Mouse (Mus musculus): ENCODE data around the gene Ap5s1. TPM values are rescaled to one million over a fixed set of nuclear protein-coding genes. Genes with fewer than 3 reads are reported as not detected.
A peak's percentile ranks its signal among the peaks of the same experiment; 100 is the strongest.

The Ap5s1 gene
- polyA plus RNA-seq, 2 experiments: 26.7 to 29.5 TPM

DNA sequence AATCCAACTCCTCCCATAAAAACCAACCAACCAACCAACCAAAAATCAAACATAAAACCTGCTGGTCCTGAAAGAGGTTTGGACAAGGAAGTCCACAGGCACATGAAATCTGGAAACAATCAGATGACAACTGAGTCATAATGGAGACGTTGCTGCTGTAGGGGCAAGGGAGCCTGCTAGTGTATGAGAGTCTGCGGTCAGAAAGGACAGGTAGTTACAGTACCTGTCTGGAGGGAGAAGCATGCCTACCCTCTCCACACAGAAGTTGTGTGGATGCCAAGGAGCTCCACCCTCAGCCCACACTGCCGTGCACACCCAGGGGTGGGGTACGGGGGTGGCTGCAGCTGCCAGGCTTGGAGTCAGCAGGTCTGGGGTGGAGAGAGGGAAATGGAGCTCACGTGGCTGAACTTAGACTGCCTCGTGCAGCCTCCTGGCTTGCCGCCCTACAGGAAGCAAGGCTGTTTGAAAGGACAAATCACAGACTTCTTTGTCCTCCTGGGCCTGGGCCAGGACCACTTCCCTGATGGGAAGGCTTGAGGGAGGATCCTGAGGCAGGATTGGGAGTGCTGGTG lies 2.4 kb upstream of the Ap5s1 start:
- Histone ChIP-seq H3K27me3 (ENCODE audit: control insufficient read depth, insufficient read depth, low read length) (no peaks in the 10 kb centered on the region), H3K27ac (replicated peaks; ENCODE audit: low read depth, low read length) (peak overlapping the region; percentile 85), H3K36me3 (ENCODE audit: control insufficient read depth, insufficient read depth, low read length) (peaks cover 7% of the 10 kb centered on the region; the same call in 1 of the 2 replicates), H3K4me1 (ENCODE audit: control insufficient read depth, insufficient read depth, low read length) (peaks cover 11% of the 10 kb centered on the region), H3K9me3 (ENCODE audit: control insufficient read depth, low read length) (no peaks in the 10 kb centered on the region), H3K9ac (ENCODE audit: low read depth, low read length, severe bottlenecking) (peak overlapping the region; percentile 40; the same call in 1 of the 2 replicates), H3K4me3 (replicated peaks; ENCODE audit: low read length) (no peak overlapping the region), H3K4me2 (replicated peaks; ENCODE audit: low read depth, low read length, severe bottlenecking) (peak overlapping the region; percentile 35)
- ATAC-seq (ENCODE audit: low FRiP score, low read depth): peak; percentile 90
- no peak for TF ChIP-seq POLR2A (IDR thresholded peaks at IDR 0.05; ENCODE audit: borderline replicate concordance, extremely low read depth, insufficient read depth, insufficient read length)
- peak; percentile 83 for DNase-seq (ENCODE audit: low spot score)
- 20% methylated on average over 7 of the region's 7 CpGs for whole genome bisulfite sequencing

- DNase-seq (ENCODE audit: low spot score) (no peak), ATAC-seq (ENCODE audit: low FRiP score, low read depth) (no peak)
- H3K4me3 ChIP-seq (replicated peaks; ENCODE audit: low read length): no peak overlapping the region
- no peak for TF ChIP-seq POLR2A (IDR thresholded peaks at IDR 0.05; ENCODE audit: borderline replicate concordance, extremely low read depth, insufficient read depth, insufficient read length)
- peaks cover 11% of the 10 kb centered on the region for H3K4me1 ChIP-seq (ENCODE audit: control insufficient read depth, insufficient read depth, low read length)
- 82% methylated on average over 8 of the region's 8 CpGs for WGBS
- no peaks in the 10 kb centered on the region for H3K9me3 ChIP-seq (ENCODE audit: control insufficient read depth, low read length)
- H3K9ac ChIP-seq (ENCODE audit: low read depth, low read length, severe bottlenecking): no peak overlapping the region
- no peak overlapping the region for H3K27ac ChIP-seq (replicated peaks; ENCODE audit: low read depth, low read length)
- H3K36me3 ChIP-seq (ENCODE audit: control insufficient read depth, insufficient read depth, low read length): no peaks in the 10 kb centered on the region
- no peaks in the 10 kb centered on the region for H3K27me3 ChIP-seq (ENCODE audit: control insufficient read depth, insufficient read depth, low read length)
- no peak overlapping the region for H3K4me2 ChIP-seq (replicated peaks; ENCODE audit: low read depth, low read length, severe bottlenecking)
Observed at GRCm38 (mm10) chr2:131205521-131206182, 1.2 kb upstream of the Ap5s1 start.

DNA sequence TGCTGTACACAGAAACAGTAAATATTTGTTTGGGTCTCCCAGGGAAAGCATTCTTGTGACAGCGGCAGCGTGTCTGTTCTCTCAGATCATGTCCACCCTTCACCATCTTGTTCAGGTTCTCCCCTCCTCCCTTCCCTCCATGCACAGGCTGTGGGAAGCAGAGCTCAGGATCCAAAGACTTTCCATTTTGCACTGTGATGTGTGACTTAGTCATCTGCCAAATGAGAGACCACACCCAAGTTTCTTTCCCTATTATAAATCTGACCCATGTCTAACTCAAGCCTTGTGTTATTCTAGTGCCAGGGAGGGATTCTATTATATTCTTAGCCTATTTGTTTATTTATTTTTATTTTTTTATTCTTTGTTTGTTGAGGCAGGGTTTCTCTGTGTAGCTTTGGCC lies 1.5 kb downstream of the Ap5s1 start:
- H3K27ac ChIP-seq (replicated peaks; ENCODE audit: low read depth, low read length): no peak overlapping the region

GRCm38 (mm10) chr2:131209125-131209795 lies 2.4 kb downstream of the Ap5s1 start:
- peaks cover 16% of the 10 kb centered on the region for H3K4me1 ChIP-seq (ENCODE audit: control insufficient read depth, insufficient read depth, low read length)
- H3K27ac ChIP-seq (replicated peaks; ENCODE audit: low read depth, low read length): peak overlapping the region; percentile 82
- no peaks in the 10 kb centered on the region for H3K9me3 ChIP-seq (ENCODE audit: control insufficient read depth, low read length)
- peak overlapping the region; percentile 65; the same call in 1 of the 2 replicates for H3K4me2 ChIP-seq (replicated peaks; ENCODE audit: low read depth, low read length, severe bottlenecking)
- peak overlapping the region; percentile 55 for H3K4me3 ChIP-seq (replicated peaks; ENCODE audit: low read length)
- WGBS: 82% methylated on average over 4 of the region's 4 CpGs
- no peaks in the 10 kb centered on the region for H3K27me3 ChIP-seq (ENCODE audit: control insufficient read depth, insufficient read depth, low read length)
- no peak for ATAC-seq (ENCODE audit: low FRiP score, low read depth)
- peaks cover 8% of the 10 kb centered on the region; the same call in 1 of the 2 replicates for H3K36me3 ChIP-seq (ENCODE audit: control insufficient read depth, insufficient read depth, low read length)
- peak overlapping the region; percentile 71 for H3K9ac ChIP-seq (ENCODE audit: low read depth, low read length, severe bottlenecking)
- TF ChIP-seq POLR2A (IDR thresholded peaks at IDR 0.05; ENCODE audit: borderline replicate concordance, extremely low read depth, insufficient read depth, insufficient read length): no peak
- DNase-seq (ENCODE audit: low spot score): no peak

More for the DNA sequence above, 1.5 kb downstream of the Ap5s1 start:
- Histone ChIP-seq H3K36me3 (ENCODE audit: control insufficient read depth, insufficient read depth, low read length) (peaks cover 5% of the 10 kb centered on the region; the same call in 1 of the 2 replicates), H3K9me3 (ENCODE audit: control insufficient read depth, low read length) (no peaks in the 10 kb centered on the region), H3K4me1 (ENCODE audit: control insufficient read depth, insufficient read depth, low read length) (peaks cover 16% of the 10 kb centered on the region), H3K27me3 (ENCODE audit: control insufficient read depth, insufficient read depth, low read length) (no peaks in the 10 kb centered on the region), H3K4me2 (replicated peaks; ENCODE audit: low read depth, low read length, severe bottlenecking) (no peak overlapping the region), H3K9ac (ENCODE audit: low read depth, low read length, severe bottlenecking) (no peak overlapping the region), H3K4me3 (replicated peaks; ENCODE audit: low read length) (no peak overlapping the region)
- ATAC-seq (ENCODE audit: low FRiP score, low read depth): no peak
- WGBS: 94% methylated on average over 2 of the region's 2 CpGs
- DNase-seq (ENCODE audit: low spot score): no peak
- TF ChIP-seq POLR2A (IDR thresholded peaks at IDR 0.05; ENCODE audit: borderline replicate concordance, extremely low read depth, insufficient read depth, insufficient read length): no peak

GRCm38 (mm10) chr2:131209969-131210792 lies 3.3 kb downstream of the Ap5s1 start:
- DNase-seq (ENCODE audit: low spot score) (peak; percentile 93), ATAC-seq (ENCODE audit: low FRiP score, low read depth) (peak; percentile 97)
- Histone ChIP-seq H3K9me3 (ENCODE audit: control insufficient read depth, low read length) (no peaks in the 10 kb centered on the region), H3K36me3 (ENCODE audit: control insufficient read depth, insufficient read depth, low read length) (peaks cover 8% of the 10 kb centered on the region; the same call in 1 of the 2 replicates), H3K27ac (replicated peaks; ENCODE audit: low read depth, low read length) (peak overlapping the region; percentile 82), H3K4me1 (ENCODE audit: control insufficient read depth, insufficient read depth, low read length) (peaks cover 7% of the 10 kb centered on the region), H3K4me3 (replicated peaks; ENCODE audit: low read length) (peak overlapping the region; percentile 55), H3K4me2 (replicated peaks; ENCODE audit: low read depth, low read length, severe bottlenecking) (peak overlapping the region; percentile 65), H3K9ac (ENCODE audit: low read depth, low read length, severe bottlenecking) (peak overlapping the region; percentile 71), H3K27me3 (ENCODE audit: control insufficient read depth, insufficient read depth, low read length) (no peaks in the 10 kb centered on the region)
- 2% methylated on average over 50 of the region's 50 CpGs for WGBS
- peak; percentile 10; the same call in 1 of the 2 replicates for TF ChIP-seq POLR2A (IDR thresholded peaks at IDR 0.05; ENCODE audit: borderline replicate concordance, extremely low read depth, insufficient read depth, insufficient read length)
